Mouse (Mus musculus) heart, postnatal 0 days (tissue): ENCODE results near the gene Pcbp1. TPM values are rescaled to one million over a fixed set of nuclear protein-coding genes. Genes with fewer than 3 reads are reported as not detected.

Source experiments
- ATAC-seq: fragments of 200-750 bp; cut with Nextera tagmentation; 2 replicates; pipeline ENCODE4 v1.8.0; 2017; ENCODE audit warnings: low read depth, moderate number of reproducible peaks, moderate library complexity; ENCODE audit not compliant: insufficient read depth
- DNase-seq: peaks from one replicate; pipeline ENCODE4 v3.0.0-alpha.2; 2016; ENCODE audit warnings: low spot score
- H3K27ac ChIP-seq: fragments of 300-500 bp; sonication (generic); 2 replicates; pipeline ENCODE4 v1.5.1; 2014; ENCODE audit warnings: low read depth, mild to moderate bottlenecking
- H3K27me3 ChIP-seq: fragments of 300-500 bp; sonication (generic); 2 replicates; pipeline ENCODE4 v1.6.1; 2014; ENCODE audit warnings: low read length, mixed read lengths; ENCODE audit not compliant: control insufficient read depth, insufficient read depth
- H3K36me3 ChIP-seq: fragments of 300-500 bp; sonication (generic); replicated peaks from 2 replicates; pipeline ENCODE4 v1.6.1; 2014; ENCODE audit warnings: low read length, mixed read lengths; ENCODE audit not compliant: control insufficient read depth, insufficient read depth
- H3K4me1 ChIP-seq: fragments of 300-500 bp; sonication (generic); 2 replicates; pipeline ENCODE4 v1.6.1; 2014; ENCODE audit warnings: antibody characterized with exemption; ENCODE audit not compliant: control insufficient read depth, insufficient read depth
- H3K4me2 ChIP-seq: fragments of 300-500 bp; sonication (generic); 2 replicates; pipeline ENCODE4 v1.6.1; 2014; ENCODE audit warnings: low read depth, mild to moderate bottlenecking, low read length, moderate library complexity
- H3K4me3 ChIP-seq: fragments of 300-500 bp; sonication (generic); 2 replicates; pipeline ENCODE4 v1.5.1; 2014; ENCODE audit warnings: low read depth, low read length
- H3K9ac ChIP-seq: fragments of 300-500 bp; sonication (generic); replicated peaks from 2 replicates; pipeline ENCODE4 v1.6.1; 2014; ENCODE audit warnings: low read depth, low read length, mixed read lengths
- H3K9me3 ChIP-seq: fragments of 300-500 bp; sonication (generic); replicated peaks from 2 replicates; pipeline ENCODE4 v1.6.1; 2016; ENCODE audit warnings: low read length; ENCODE audit not compliant: control insufficient read depth
- CTCF ChIP-seq: IDR thresholded peaks from 2 replicates; pipeline ENCODE4 v1.5.1; 2016; ENCODE audit warnings: antibody characterized with exemption, control low read depth, low read depth
- EP300 ChIP-seq: IDR thresholded peaks from 2 replicates; pipeline ENCODE4 v1.6.1; 2016; ENCODE audit warnings: antibody characterized with exemption, low read depth
- WGBS: fragments of 180-500 bp; shearing (Covaris S2); extraction: QIAGEN DNeasy Blood & Tissue Kit; methylation state at CpG from one replicate; pipeline ENCODE4 v1.1.7; 2014; 5-methylcytosine and 5-hydroxymethylcytosine counted together
- polyA plus RNA-seq: library from polyadenylated mRNA; unstranded; fragments of >200 nt; fragmentation: Nextera tagmentation; extraction: Ambion mirVana; gene quantifications from 2 replicates; pipeline ENCODE4 v1.2.1, GENCODE M21; 2015
- total RNA-seq: library from RNA; depleted of rRNA; stranded (reverse); fragments of >200 nt; gene quantifications from 2 replicates; pipeline ENCODE4 v1.2.3, GENCODE M21; 2014; ENCODE audit warnings: low replicate concordance

Pcbp1 gene
- total and polyA plus RNA-seq, 2 experiments from 2014 or later, result 55.2 to 285 TPM

DNA sequence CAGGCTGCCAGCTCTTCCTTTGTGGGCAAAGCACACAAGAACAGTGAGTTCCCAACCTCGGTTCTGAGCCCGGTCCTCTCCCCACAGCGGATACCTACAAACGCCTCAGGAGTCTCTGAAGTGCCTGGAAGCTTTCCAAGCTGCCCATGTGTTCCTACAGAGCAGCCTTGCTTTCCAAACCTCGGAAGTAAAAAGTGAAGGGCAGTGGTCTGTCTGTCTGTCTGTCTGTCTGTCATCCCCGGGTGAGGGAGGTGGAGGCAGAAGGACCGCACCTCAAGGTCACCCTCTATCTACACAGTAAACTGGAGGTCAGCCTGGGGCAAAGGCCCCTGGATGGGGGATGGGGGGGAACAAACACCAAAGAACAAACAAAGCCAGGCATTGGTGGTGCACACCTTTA is 20.4 kb downstream of the Pcbp1 start:
- Histone ChIP-seq H3K36me3 (no peaks in the 10 kb centered on the region), H3K4me1 (peaks cover 7% of the 10 kb centered on the region; the same call in 1 of the 2 replicates), H3K4me2 (no peak overlapping the region), H3K27ac (no peak overlapping the region), H3K9ac (no peak overlapping the region), H3K4me3 (no peak overlapping the region), H3K27me3 (no peaks in the 10 kb centered on the region), H3K9me3 (no peaks in the 10 kb centered on the region)
- TF ChIP-seq EP300 (no peak), CTCF (no peak)
- WGBS, result 27% methylated on average over 7 of the region's 7 CpGs
- no peak for ATAC-seq
- DNase-seq, result no peak

GRCm38 (mm10) chr6:86503513-86503912 is 22.6 kb downstream of the Pcbp1 start:
- no peak overlapping the region for H3K4me2 ChIP-seq
- DNase-seq (no peak), ATAC-seq (no peak)
- WGBS, result 75% methylated on average over 4 of the region's 4 CpGs
- no peaks in the 10 kb centered on the region for H3K36me3 ChIP-seq
- H3K4me3 ChIP-seq, result no peak overlapping the region
- peaks cover 7% of the 10 kb centered on the region; the same call in 1 of the 2 replicates for H3K4me1 ChIP-seq
- H3K27ac ChIP-seq, result no peak overlapping the region
- no peaks in the 10 kb centered on the region for H3K27me3 ChIP-seq
- TF ChIP-seq CTCF, result no peak
- H3K9ac ChIP-seq, result no peak overlapping the region
- no peaks in the 10 kb centered on the region for H3K9me3 ChIP-seq

- no peaks in the 10 kb centered on the region for H3K36me3 ChIP-seq
- TF ChIP-seq EP300 (no peak), CTCF (no peak)
- H3K4me2 ChIP-seq, result no peak overlapping the region
- no peaks in the 10 kb centered on the region for H3K27me3 ChIP-seq
- no peak overlapping the region for H3K4me3 ChIP-seq
- DNase-seq (no peak), ATAC-seq (no peak)
- WGBS, result 67% methylated on average over 5 of the region's 5 CpGs
- H3K4me1 ChIP-seq, result peaks cover 11% of the 10 kb centered on the region
- H3K9ac ChIP-seq, result no peak overlapping the region
- H3K9me3 ChIP-seq, result no peaks in the 10 kb centered on the region
- H3K27ac ChIP-seq, result peak overlapping the region; percentile 16
Observed at GRCm38 (mm10) chr6:86499571-86500109, 26.5 kb downstream of the Pcbp1 start.

GRCm38 (mm10) chr6:86497942-86498732 is 28.0 kb downstream of the Pcbp1 start:
- Histone ChIP-seq H3K27me3 (no peaks in the 10 kb centered on the region), H3K4me3 (peak overlapping the region; percentile 28), H3K4me1 (peaks cover 11% of the 10 kb centered on the region), H3K27ac (peak overlapping the region; percentile 79), H3K4me2 (peak overlapping the region; percentile 55), H3K9ac (peak overlapping the region; percentile 40; the same call in 1 of the 2 replicates), H3K36me3 (no peaks in the 10 kb centered on the region), H3K9me3 (no peaks in the 10 kb centered on the region)
- no peak for TF ChIP-seq EP300
- TF ChIP-seq CTCF, result no peak
- DNase-seq (no peak), ATAC-seq (no peak)
- WGBS, result 71% methylated on average over 11 of the region's 11 CpGs

DNA sequence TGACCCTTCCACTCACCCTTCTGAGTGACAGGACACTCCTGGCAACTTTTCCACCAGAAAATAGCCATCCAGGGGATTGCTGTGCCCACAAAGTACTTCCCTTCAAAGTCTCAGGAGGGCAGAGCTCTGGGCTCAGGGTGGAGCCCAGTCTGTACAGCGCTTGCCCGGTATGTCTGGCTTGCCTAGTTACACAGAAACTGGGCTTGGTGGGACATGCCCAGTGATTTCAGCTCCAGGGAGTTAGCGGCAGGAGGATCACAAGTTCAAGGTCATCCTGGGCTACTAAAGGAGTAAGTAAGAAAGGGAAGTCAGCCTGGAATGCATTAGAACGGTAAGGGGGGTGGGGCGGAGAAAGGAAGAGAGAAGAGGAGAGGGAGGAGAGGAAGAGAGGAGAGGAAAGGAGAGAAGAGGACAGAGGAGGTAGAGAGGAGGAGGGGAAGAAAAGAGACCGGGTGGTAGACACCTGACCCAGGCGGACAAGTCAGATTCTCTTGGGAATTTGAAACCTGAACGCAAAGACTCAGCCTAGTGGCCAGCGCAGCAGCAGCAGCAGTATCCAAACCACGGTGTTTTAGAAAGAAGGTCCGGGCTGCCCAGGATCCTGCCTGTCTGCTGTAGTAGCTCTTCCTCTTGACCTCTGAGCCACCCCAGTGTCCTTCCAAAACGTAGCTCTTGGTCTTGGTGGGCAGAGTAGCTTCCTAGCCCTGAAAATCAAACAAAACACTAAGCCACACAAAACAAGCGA is 28.9 kb downstream of the Pcbp1 start:
- WGBS, result 14% methylated on average over 13 of the region's 13 CpGs
- peaks cover 11% of the 10 kb centered on the region for H3K4me1 ChIP-seq
- TF ChIP-seq CTCF, result no peak; the same call in 1 of the 2 replicates
- H3K9me3 ChIP-seq, result no peaks in the 10 kb centered on the region
- no peaks in the 10 kb centered on the region for H3K27me3 ChIP-seq
- ATAC-seq, result peak; percentile 73
- H3K4me3 ChIP-seq, result peak overlapping the region; percentile 28
- peak overlapping the region; percentile 40; the same call in 1 of the 2 replicates for H3K9ac ChIP-seq
- DNase-seq, result peak; percentile 78
- H3K4me2 ChIP-seq, result peak overlapping the region; percentile 55
- peak overlapping the region; percentile 79 for H3K27ac ChIP-seq
- H3K36me3 ChIP-seq, result no peaks in the 10 kb centered on the region
